Mouse (Mus musculus) embryonic facial prominence, embryonic 11.5 days (tissue): ENCODE results near the gene Gbf1. TPM values are rescaled to one million over a fixed set of nuclear protein-coding genes. Genes with fewer than 3 reads are reported as not detected.

Source experiments
- ATAC-seq: fragments of 200-750 bp; cut with Nextera tagmentation; replicated peaks from 2 replicates; pipeline ENCODE4 v1.8.0; 2017; ENCODE audit warnings: low read depth; ENCODE audit not compliant: insufficient number of reproducible peaks, low FRiP score, low TSS enrichment
- DNase-seq: peaks from one replicate; pipeline ENCODE4 v3.0.0-alpha.2; 2015; ENCODE audit warnings: low spot score
- H3K27ac ChIP-seq: fragments of 300-500 bp; sonication (generic); replicated peaks from 2 replicates; pipeline ENCODE4 v1.5.1; 2014; ENCODE audit warnings: mild to moderate bottlenecking, low read depth, low read length, control low read depth
- H3K27me3 ChIP-seq: fragments of 300-500 bp; sonication (generic); 2 replicates; pipeline ENCODE4 v1.6.1; 2014; ENCODE audit warnings: mild to moderate bottlenecking, low read length, moderate library complexity, mixed read lengths; ENCODE audit not compliant: control insufficient read depth, insufficient read depth
- H3K36me3 ChIP-seq: fragments of 300-500 bp; sonication (generic); replicated peaks from 2 replicates; pipeline ENCODE4 v1.6.1; 2014; ENCODE audit warnings: low read depth, mild to moderate bottlenecking, low read length, moderate library complexity, mixed read lengths; ENCODE audit not compliant: control insufficient read depth, insufficient read depth
- H3K4me1 ChIP-seq: fragments of 300-500 bp; sonication (generic); 2 replicates; pipeline ENCODE4 v1.6.1; 2014; ENCODE audit warnings: low read length, mixed read lengths; ENCODE audit not compliant: control insufficient read depth, insufficient read depth
- H3K4me2 ChIP-seq: fragments of 300-500 bp; sonication (generic); 2 replicates; pipeline ENCODE4 v1.6.1; 2014; ENCODE audit warnings: low read depth, mild to moderate bottlenecking, control low read depth, low read length, moderate library complexity
- H3K4me3 ChIP-seq: fragments of 300-500 bp; sonication (generic); 2 replicates; pipeline ENCODE4 v1.5.1; 2014; ENCODE audit warnings: low read depth, low read length, control low read depth
- H3K9ac ChIP-seq: fragments of 300-500 bp; sonication (generic); replicated peaks from 2 replicates; pipeline ENCODE4 v1.6.1; 2014; ENCODE audit warnings: mild to moderate bottlenecking, control low read depth, low read length
- H3K9me3 ChIP-seq: fragments of 300-500 bp; sonication (generic); replicated peaks from 2 replicates; pipeline ENCODE4 v1.6.1; 2016; ENCODE audit warnings: mild to moderate bottlenecking, low read length, inconsistent platforms, mixed read lengths; ENCODE audit not compliant: control insufficient read depth
- WGBS: fragments of 180-500 bp; shearing (Covaris S2); extraction: QIAGEN DNeasy Blood & Tissue Kit; methylation state at CpG from one replicate; pipeline ENCODE4 v1.1.7; 2014; 5-methylcytosine and 5-hydroxymethylcytosine counted together
- polyA plus RNA-seq: library from polyadenylated mRNA; unstranded; fragments of >200 nt; fragmentation: Nextera tagmentation; extraction: Ambion mirVana; gene quantifications from 2 replicates; pipeline ENCODE4 v1.2.1, GENCODE M21; 2014

Gene Gbf1
- polyA plus RNA-seq, 1 experiment from 2014 or later: 33.4 TPM

GRCm38 (mm10) chr19:46309651-46310305, 157.5 kb downstream of the Gbf1 start:
- 82% methylated on average over 21 of the region's 21 CpGs for WGBS
- no peaks in the 10 kb centered on the region for H3K9me3 ChIP-seq
- H3K4me1 ChIP-seq: peaks cover 4% of the 10 kb centered on the region
- H3K27me3 ChIP-seq: peaks cover 22% of the 10 kb centered on the region
- H3K4me3 ChIP-seq: no peak overlapping the region
- no peak overlapping the region for H3K4me2 ChIP-seq
- H3K27ac ChIP-seq: no peak overlapping the region
- ATAC-seq (no peak), DNase-seq (no peak)
- H3K36me3 ChIP-seq: no peaks in the 10 kb centered on the region; the same call in 1 of the 2 replicates
- H3K9ac ChIP-seq: no peak overlapping the region

GRCm38 (mm10) chr19:46310312-46310865, 158.1 kb downstream of the Gbf1 start:
- Histone ChIP-seq H3K4me3 (no peak overlapping the region), H3K27ac (no peak overlapping the region), H3K9ac (no peak overlapping the region), H3K27me3 (peaks cover 26% of the 10 kb centered on the region), H3K4me1 (peaks cover 4% of the 10 kb centered on the region), H3K36me3 (no peaks in the 10 kb centered on the region; the same call in 1 of the 2 replicates), H3K4me2 (no peak overlapping the region), H3K9me3 (no peaks in the 10 kb centered on the region)
- DNase-seq (no peak), ATAC-seq (no peak)
- 92% methylated on average over 12 of the region's 12 CpGs for WGBS

GRCm38 (mm10) chr19:46311341-46311740, 159.0 kb downstream of the Gbf1 start:
- Histone ChIP-seq H3K36me3 (no peaks in the 10 kb centered on the region; the same call in 1 of the 2 replicates), H3K27me3 (peaks cover 36% of the 10 kb centered on the region), H3K4me3 (no peak overlapping the region), H3K27ac (no peak overlapping the region), H3K9me3 (no peaks in the 10 kb centered on the region), H3K4me2 (no peak overlapping the region), H3K4me1 (peaks cover 4% of the 10 kb centered on the region), H3K9ac (no peak overlapping the region)
- WGBS: 83% methylated on average over 9 of the region's 9 CpGs
- ATAC-seq: no peak
- DNase-seq: no peak

- no peaks in the 10 kb centered on the region; the same call in 1 of the 2 replicates for H3K36me3 ChIP-seq
- ATAC-seq (no peak), DNase-seq (no peak)
- no peak overlapping the region for H3K27ac ChIP-seq
- H3K9ac ChIP-seq: no peak overlapping the region
- peaks cover 47% of the 10 kb centered on the region for H3K27me3 ChIP-seq
- no peak overlapping the region for H3K4me3 ChIP-seq
- 91% methylated on average over 21 of the region's 21 CpGs for WGBS
- H3K4me1 ChIP-seq: peaks cover 7% of the 10 kb centered on the region
- no peak overlapping the region for H3K4me2 ChIP-seq
- H3K9me3 ChIP-seq: no peaks in the 10 kb centered on the region
Measured at GRCm38 (mm10) chr19:46312566-46312965, 160.3 kb downstream of the Gbf1 start.

GRCm38 (mm10) chr19:46313116-46313515, 160.8 kb downstream of the Gbf1 start:
- 80% methylated on average over 9 of the region's 9 CpGs for WGBS
- ATAC-seq (no peak), DNase-seq (no peak)
- Histone ChIP-seq H3K27ac (no peak overlapping the region), H3K9ac (no peak overlapping the region), H3K4me3 (no peak overlapping the region), H3K4me2 (no peak overlapping the region), H3K27me3 (peaks cover 50% of the 10 kb centered on the region), H3K36me3 (no peaks in the 10 kb centered on the region; the same call in 1 of the 2 replicates), H3K4me1 (peaks cover 12% of the 10 kb centered on the region), H3K9me3 (no peaks in the 10 kb centered on the region)

GRCm38 (mm10) chr19:46313591-46313990, 161.3 kb downstream of the Gbf1 start:
- Histone ChIP-seq H3K4me3 (no peak overlapping the region), H3K4me1 (peaks cover 10% of the 10 kb centered on the region), H3K9ac (no peak overlapping the region), H3K36me3 (no peaks in the 10 kb centered on the region; the same call in 1 of the 2 replicates), H3K9me3 (no peaks in the 10 kb centered on the region), H3K4me2 (no peak overlapping the region), H3K27me3 (peaks cover 53% of the 10 kb centered on the region), H3K27ac (no peak overlapping the region)
- DNase-seq: no peak
- 71% methylated on average over 6 of the region's 6 CpGs for WGBS
- ATAC-seq: no peak

GRCm38 (mm10) chr19:46314151-46314601, 161.9 kb downstream of the Gbf1 start:
- DNase-seq (no peak), ATAC-seq (no peak)
- Histone ChIP-seq H3K36me3 (no peaks in the 10 kb centered on the region; the same call in 1 of the 2 replicates), H3K9me3 (no peaks in the 10 kb centered on the region), H3K4me1 (peaks cover 7% of the 10 kb centered on the region), H3K9ac (no peak overlapping the region), H3K4me2 (no peak overlapping the region), H3K27me3 (peaks cover 55% of the 10 kb centered on the region), H3K4me3 (no peak overlapping the region), H3K27ac (no peak overlapping the region)
- 11% methylated on average over 18 of the region's 18 CpGs for WGBS
